20 mouse cellular contexts compared by ENCODE assay signal in the genomic region with DNA sequence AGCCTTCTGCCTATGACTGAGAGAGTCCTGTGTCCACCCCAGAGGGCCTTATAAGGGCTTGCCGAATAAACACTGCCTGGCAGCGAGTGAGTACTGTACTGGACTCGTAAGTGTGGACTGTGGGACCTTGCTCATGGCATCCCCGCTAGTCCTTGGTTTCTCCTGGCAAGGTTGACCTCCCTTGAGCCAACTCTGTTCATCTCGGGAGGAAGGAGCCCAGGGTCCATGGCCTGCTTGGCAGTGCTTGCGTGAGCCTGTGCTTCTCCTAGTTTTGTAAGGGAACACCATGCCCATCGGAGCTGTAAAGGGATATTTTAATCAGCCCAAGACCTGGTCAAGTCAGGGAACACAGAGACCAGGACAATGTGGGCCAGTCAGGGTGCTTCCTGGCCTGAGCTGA. TPM values are rescaled to one million over a fixed set of nuclear protein-coding genes. Genes with fewer than 3 reads are reported as not detected.
DNase-seq lines count a peak whose midpoint lies in the region; ATAC-seq and TF ChIP-seq lines count a peak whose summit lies in the region.
"Had no signal": no experiment of that assay in that cellular context is flagged by ENCODE, and none has a peak within 500 bp of the region (broad histone marks: within the 10 kb centered on the region; RNA-seq: fewer than 3 reads in every experiment).

No protein-coding gene starts in this region.

- no peak overlapping the region for H3K4me2 ChIP-seq in heart, embryonic 14.5 days (ENCODE audit: low read length)
- H3K4me2 ChIP-seq: forebrain, embryonic 15.5 days; hindbrain, embryonic 14.5 days; intestine, embryonic 15.5 days; midbrain, embryonic 13.5 days; neural tube, embryonic 15.5 days had no signal

- H3K27ac ChIP-seq in gastrocnemius, adult 2 months: peak overlapping the region; percentile 79
- H3K27ac ChIP-seq in heart, embryonic 14.5 days (replicated peaks in 1 of 2; ENCODE audit: control insufficient read depth in 1 of 2, insufficient read depth in 1 of 2, low read depth in 2 of 2, low read length in 2 of 2): peak overlapping the region in 1 of 2 experiments; percentile 39; a peak in 1 of 4 replicates
- H3K27ac ChIP-seq in testis, adult 2 months (ENCODE audit: control insufficient read depth, insufficient read depth, low read depth, low read length): peak overlapping the region; percentile 52
- H3K27ac ChIP-seq: forebrain, embryonic 15.5 days; hindbrain, embryonic 14.5 days; intestine, embryonic 15.5 days; midbrain, embryonic 13.5 days; neural tube, embryonic 15.5 days had no signal

- DNase-seq in gastrocnemius, adult 2 months: peak; percentile 70
- no peak for DNase-seq in gastrocnemius, postnatal 10 days
- DNase-seq in heart, adult 8-10 months (ENCODE audit: low spot score): no peak
- DNase-seq in testis, postnatal 10 days (ENCODE audit: low spot score): no peak
- DNase-seq in adrenal gland, adult (ENCODE audit: inconsistent age in 2 of 2, low spot score in 1 of 2): no peak
- DNase-seq: adrenal gland, postnatal 36 days; B cell, adult 2 months; kidney, postnatal 4 days; lung, adult 18-20 months; right cerebral cortex, postnatal 4 days; thymus, adult 2 months had no signal

- H3K4me3 ChIP-seq in gastrocnemius, adult 2 months: 0 out of 2 replicates have a peak overlapping the region, but pooled peaks have one; percentile 9
- H3K4me3 ChIP-seq in heart, embryonic 14.5 days (ENCODE audit: control insufficient read depth in 1 of 2, insufficient read depth in 1 of 2, low read depth in 1 of 2, low read length in 2 of 2): no peak overlapping the region
- no peak overlapping the region for H3K4me3 ChIP-seq in testis, adult 2 months (ENCODE audit: control insufficient read depth, low read depth, low read length)
- H3K4me3 ChIP-seq: erythroblast, embryonic 14.5 days; forebrain, embryonic 15.5 days; intestine, embryonic 15.5 days; midbrain, embryonic 13.5 days; myocyte; neural tube, embryonic 15.5 days had no signal

- 76% methylated on average over 7 of the region's 7 CpGs for WGBS in heart, embryonic 14.5 days

- H3K4me1 ChIP-seq in heart, embryonic 14.5 days (ENCODE audit: control insufficient read depth in 2 of 2, insufficient read depth in 2 of 2, low read length in 2 of 2): peaks cover 72 to 83% of the 10 kb centered on the region in 2 experiments
- peaks cover 7% of the 10 kb centered on the region for H3K4me1 ChIP-seq in testis, adult 2 months (ENCODE audit: control insufficient read depth, insufficient read depth, low read length)

- H3K9me3 ChIP-seq in heart, embryonic 14.5 days (ENCODE audit: control insufficient read depth, low read length): no peaks in the 10 kb centered on the region
- H3K9me3 ChIP-seq: forebrain, embryonic 15.5 days; intestine, embryonic 15.5 days; midbrain, embryonic 13.5 days; neural tube, embryonic 15.5 days had no signal

- no peaks in the 10 kb centered on the region for H3K36me3 ChIP-seq in heart, embryonic 14.5 days (ENCODE audit: control insufficient read depth, insufficient read depth, low read length)
- no peaks in the 10 kb centered on the region for H3K36me3 ChIP-seq in testis, adult 2 months (ENCODE audit: control insufficient read depth, insufficient read depth, low read length)
- H3K36me3 ChIP-seq: forebrain, embryonic 15.5 days; intestine, embryonic 15.5 days; midbrain, embryonic 13.5 days; neural tube, embryonic 15.5 days had no signal

- H3K27me3 ChIP-seq in heart, embryonic 14.5 days (ENCODE audit: control insufficient read depth, insufficient read depth, low read length): no peaks in the 10 kb centered on the region
- no peaks in the 10 kb centered on the region for H3K27me3 ChIP-seq in testis, adult 2 months (ENCODE audit: control insufficient read depth, insufficient read depth, low read length)
- H3K27me3 ChIP-seq: forebrain, embryonic 15.5 days; intestine, embryonic 15.5 days; midbrain, embryonic 13.5 days; neural tube, embryonic 15.5 days had no signal

- H3K9ac ChIP-seq in heart, embryonic 14.5 days (ENCODE audit: low read length): peak overlapping the region; percentile 35
- H3K9ac ChIP-seq: forebrain, embryonic 15.5 days; hindbrain, embryonic 14.5 days; intestine, embryonic 15.5 days; midbrain, embryonic 13.5 days; neural tube, embryonic 15.5 days had no signal

- no peak for TF ChIP-seq POLR2A in testis, adult 2 months (IDR thresholded peaks at IDR 0.05; ENCODE audit: control insufficient read depth, low read depth, low read length)

- no peak for ATAC-seq in heart, embryonic 14.5 days (ENCODE audit: insufficient number of reproducible peaks, insufficient read depth, low FRiP score, low read depth)
- ATAC-seq: forebrain, embryonic 15.5 days; intestine, embryonic 15.5 days; midbrain, embryonic 13.5 days had no signal

- no peak for TF ChIP-seq CTCF in gastrocnemius, adult 2 months (IDR thresholded peaks at IDR 0.05)
- no peak for TF ChIP-seq CTCF in testis, adult 2 months (IDR thresholded peaks at IDR 0.05; ENCODE audit: control insufficient read depth, insufficient read depth, insufficient replicate concordance, low read depth, low read length)

- intact Hi-C loops in gastrocnemius, adult 2 months (cut with DNase I): no loop called here

RNA-seq across cellular contexts. Expression of gene Dab2ip, which starts 54.2 kb away (rescaled TPM):
- total RNA-seq in gastrocnemius, adult 2 months (2021): 10 to 100 TPM; 38.2 to 52.0 TPM
- 10 to 100 TPM; 44.3 to 56.9 TPM for total RNA-seq in gastrocnemius, postnatal 10 days (2021)
- polyA plus RNA-seq in heart, embryonic 14.5 days (2014; fragmentation: Nextera tagmentation; extraction: Ambion mirVana): 46.6 and 49.8 TPM in 2 replicates
- 10 to 100 TPM; 41.4 to 47.5 (median 46.5) TPM for total RNA-seq in heart, adult 8-10 months (2022)
- 28.5 and 30.9 TPM in 2 replicates for polyA plus RNA-seq in testis, adult 2 months (2012; rRNA removed)
